Mouse (Mus musculus): ENCODE measurements around the gene Gm10912.
A peak's percentile ranks its signal among the peaks of the same experiment; 100 is the strongest.
"Not testable (repeated sequence)": the region's sequence is repeated elsewhere in the genome, so short reads cannot be mapped to it uniquely, and the experiment has no call there.

Gene Gm10912

DNA sequence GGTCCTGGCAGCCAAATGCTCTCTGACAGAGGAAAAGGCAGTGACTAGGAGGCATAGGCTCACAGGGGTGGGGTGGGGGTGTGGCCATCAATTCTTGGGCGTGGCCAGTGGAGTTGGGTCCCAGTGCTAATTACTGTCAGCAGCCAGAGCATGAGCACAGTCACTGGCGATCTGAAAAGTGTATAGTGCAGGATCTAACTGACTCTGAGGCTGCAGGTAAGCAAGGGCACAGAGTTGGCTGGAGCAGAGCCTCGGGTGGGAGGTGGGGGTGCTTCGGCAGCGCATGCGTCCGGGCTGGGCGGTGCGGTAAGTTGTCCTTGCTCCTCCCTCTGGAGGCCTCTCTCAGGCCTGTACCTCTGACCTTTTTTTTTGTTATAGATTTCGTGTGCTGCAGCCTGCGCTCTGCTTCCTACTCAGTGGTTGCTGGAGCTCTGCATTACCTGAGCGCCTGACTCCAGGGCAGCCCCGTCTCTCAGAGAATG lies 4.1 kb downstream of the Gm10912 start, which contains the start of gene Cd59b:
TSS of gene Cd59b (plus strand) at position 146 of the 482 bp plus-strand sequence.
- no peak for DNase-seq

DNA sequence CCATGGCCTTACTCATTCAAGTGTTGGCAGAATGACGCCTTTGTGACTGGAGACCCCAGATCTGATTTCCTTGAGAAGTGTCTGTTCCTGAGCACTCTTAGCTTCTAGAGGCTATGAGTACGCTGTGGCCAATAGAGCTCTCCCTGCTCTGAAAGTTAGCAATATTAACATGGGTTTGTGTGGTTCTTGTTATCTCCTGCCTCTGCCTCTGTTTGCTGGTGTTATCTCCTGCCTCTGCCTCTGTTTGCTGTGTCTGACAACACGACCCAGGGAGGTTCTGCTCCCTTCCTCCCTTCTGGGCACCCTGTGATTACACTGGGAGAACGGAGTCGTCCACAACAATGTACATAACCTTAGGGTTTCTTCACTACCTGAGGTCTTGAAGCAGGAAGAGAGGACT lies 12.7 kb downstream of the Gm10912 start:
- not testable (repeated sequence) for DNase-seq

- not testable (repeated sequence) for DNase-seq
Measured at GRCm38 (mm10) chr2:104081436-104082050, 15.9 kb downstream of the Gm10912 start.

DNA sequence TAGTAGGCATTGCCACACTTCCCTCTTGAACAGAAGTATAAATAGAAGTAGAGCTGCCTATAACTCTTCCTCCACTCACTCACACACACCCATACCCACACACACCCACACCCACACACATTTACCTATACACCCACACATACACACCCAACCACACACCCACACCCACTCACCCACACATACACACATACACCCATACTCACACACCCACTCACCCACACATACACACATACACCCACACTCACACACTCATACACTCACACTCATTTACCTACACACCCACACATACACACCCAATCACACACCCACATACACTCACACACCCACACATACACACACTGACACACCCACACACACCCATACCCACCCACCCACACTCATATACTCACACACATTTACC lies 16.8 kb downstream of the Gm10912 start:
- DNase-seq, result no peak

GRCm38 (mm10) chr2:104084027-104084426 lies 18.4 kb downstream of the Gm10912 start:
- DNase-seq, result not testable (repeated sequence)

DNA sequence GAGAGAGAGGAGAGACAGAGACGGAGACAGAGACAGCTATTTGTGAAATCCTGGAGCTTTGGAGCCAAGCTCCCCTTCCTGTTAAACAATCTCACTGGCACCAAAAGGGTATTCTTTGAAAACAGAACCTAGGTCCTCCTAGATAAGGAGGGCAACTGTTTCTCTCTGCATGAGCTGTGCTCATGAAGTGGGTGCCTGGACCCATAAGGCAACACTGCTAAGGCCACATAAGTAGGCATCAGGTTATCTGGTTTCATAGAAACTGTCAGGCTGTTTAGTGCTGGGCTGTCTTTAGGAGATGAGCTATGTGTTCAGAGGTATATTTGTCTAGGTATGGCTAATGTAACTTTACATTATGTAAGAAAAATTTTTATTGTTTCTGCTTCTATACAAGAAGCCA lies 21.9 kb downstream of the Gm10912 start:
- DNase-seq, result not testable (repeated sequence)

DNA sequence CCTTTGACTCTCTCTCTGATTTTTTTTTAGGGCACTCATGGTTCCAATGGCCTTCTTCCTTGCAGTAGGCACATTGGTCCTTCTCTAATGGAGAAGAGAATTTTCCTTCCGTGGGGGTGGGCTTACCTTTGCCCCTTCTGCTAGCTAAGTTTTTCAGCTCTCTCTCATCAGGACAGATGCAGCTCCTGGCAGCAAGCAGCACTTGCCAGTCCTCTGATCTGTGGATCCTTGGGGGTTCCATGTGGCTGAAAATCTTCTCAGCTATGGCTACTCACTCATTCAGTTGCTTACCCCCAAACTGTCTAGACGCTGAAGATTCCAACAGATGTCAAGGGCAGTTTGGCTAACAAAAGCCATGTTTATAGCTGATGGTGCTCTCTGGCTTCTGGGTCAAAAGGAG lies 27.7 kb downstream of the Gm10912 start:
- no peak for DNase-seq

- DNase-seq, result peak; percentile 54
Measured at GRCm38 (mm10) chr2:104095741-104096213, 30.2 kb downstream of the Gm10912 start, which contains the start of gene Cd59a. Cd59a (plus strand) TSS chr2:104095801.

- no peak for DNase-seq
Measured at GRCm38 (mm10) chr2:104096256-104096655, 30.6 kb downstream of the Gm10912 start.

- not testable (repeated sequence) for DNase-seq
Measured at GRCm38 (mm10) chr2:104096796-104097195, 31.2 kb downstream of the Gm10912 start.

GRCm38 (mm10) chr2:104097396-104097795 lies 31.8 kb downstream of the Gm10912 start:
- DNase-seq, result not testable (repeated sequence)

- no peak for DNase-seq
Measured at GRCm38 (mm10) chr2:104098529-104099230, 33.1 kb downstream of the Gm10912 start.

GRCm38 (mm10) chr2:104099231-104099585 lies 33.6 kb downstream of the Gm10912 start:
- no peak for DNase-seq

DNA sequence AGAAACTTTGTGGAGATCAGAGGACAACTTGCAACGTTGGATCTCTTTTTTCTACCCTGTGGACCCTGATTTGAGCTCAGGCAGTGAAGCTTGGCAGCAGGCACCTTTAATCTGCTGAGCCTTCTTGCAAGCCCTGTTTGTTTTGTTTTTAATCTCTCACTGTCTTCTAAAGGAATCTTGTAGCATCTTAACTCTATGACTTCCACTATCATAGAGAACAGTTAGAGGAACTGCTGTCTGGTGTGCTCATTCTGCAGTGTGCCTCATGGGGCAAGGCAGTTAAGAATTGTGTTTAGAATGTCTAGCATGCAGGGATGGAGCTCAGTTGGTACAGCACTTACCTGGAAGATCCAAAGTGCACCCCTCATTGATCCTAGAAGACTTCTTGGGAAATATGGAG lies 34.3 kb downstream of the Gm10912 start:
- no peak for DNase-seq

- DNase-seq, result no peak
Measured at GRCm38 (mm10) chr2:104104800-104105199, 39.2 kb downstream of the Gm10912 start.

GRCm38 (mm10) chr2:104109021-104109420 lies 43.4 kb downstream of the Gm10912 start:
- not testable (repeated sequence) for DNase-seq

- no peak for DNase-seq
Measured at GRCm38 (mm10) chr2:104109528-104109927, 43.9 kb downstream of the Gm10912 start.

DNA sequence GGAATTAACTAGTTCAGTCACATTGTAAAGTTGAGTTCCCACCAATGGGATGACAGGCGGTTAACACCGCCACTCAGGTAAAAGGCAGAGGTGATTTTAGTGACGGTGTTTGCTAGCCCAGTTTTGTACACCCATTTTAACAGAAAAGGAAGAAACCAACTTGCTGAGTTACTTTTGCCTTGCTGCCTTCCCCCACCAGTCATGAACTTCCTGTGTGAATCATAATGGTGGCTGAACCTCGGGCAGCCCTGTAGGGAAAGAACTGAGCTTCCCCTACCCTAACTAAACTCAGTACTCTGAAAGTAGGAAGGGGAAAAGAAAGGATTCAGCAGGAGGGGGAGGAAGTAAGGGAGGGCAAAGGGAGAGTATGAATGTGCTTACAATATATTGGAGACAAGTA lies 44.4 kb downstream of the Gm10912 start:
- no peak for DNase-seq

DNA sequence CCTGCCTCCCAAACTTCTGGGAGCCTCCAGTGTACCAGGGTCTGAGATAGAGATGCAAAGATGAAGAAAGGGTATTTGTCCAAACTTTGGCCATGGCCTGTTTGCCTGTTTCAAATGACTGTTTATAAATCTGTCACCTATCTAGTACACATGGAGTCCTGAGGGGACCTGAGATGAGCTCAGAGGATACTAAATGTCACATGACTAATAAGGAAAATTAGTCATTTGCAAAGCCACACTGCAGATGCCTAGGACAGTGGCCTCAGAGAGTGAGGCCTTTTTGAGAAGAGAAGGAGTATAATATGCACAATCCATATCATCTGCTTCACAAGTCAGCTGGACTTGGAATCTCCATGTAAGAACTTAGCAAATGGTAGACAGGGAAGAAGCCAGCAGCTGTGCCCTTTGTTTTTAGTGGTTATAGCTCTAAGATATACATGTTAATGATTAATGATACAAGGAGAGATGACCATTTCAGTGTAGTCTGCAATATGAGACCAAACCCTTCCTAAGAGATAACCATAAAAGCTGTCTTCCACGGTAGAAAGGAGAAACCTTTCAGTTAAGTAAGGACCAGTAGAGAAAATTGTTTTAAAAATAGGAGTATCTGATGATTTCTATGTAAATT lies 45.7 kb downstream of the Gm10912 start:
- DNase-seq, result not testable (repeated sequence)

DNA sequence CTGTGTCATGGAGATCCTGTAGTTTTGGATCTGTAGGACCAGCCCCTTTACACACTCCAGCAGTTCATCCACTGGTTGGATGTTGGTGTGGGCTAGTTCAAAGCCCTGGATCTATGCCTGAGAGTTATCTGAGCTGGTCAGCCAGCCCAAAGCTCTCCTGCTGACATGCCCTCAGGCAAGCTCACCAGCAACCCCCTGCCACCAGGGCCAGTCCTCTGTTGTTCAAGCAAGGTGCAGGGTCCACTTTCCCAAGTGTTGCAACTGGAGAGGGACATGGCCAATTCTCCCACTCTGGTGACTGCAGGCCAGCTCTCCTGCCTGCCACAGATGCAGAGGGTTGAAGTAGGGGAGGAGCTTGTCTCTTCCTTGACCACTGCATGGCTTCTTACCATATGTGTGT lies 47.9 kb downstream of the Gm10912 start:
- DNase-seq, result not testable (repeated sequence)

DNA sequence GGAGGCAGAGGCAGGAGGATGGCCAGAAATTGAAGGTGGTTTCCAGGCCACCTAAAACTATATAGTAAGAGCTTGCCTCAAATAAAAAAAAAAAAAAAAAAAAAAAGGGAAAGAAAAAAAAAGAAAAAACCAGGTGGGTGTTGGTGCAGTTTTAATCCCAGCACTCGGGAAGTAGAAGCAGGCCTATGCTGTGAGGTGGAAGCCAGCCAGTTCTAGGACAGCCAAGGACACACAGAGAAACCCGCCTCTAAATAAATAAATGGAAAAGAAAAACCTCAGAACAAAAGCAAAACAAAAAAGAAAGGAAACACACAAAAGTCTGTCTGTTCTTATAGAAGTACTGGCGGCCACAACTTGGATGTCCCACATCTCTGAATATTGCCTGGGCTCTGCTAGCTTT lies 49.3 kb downstream of the Gm10912 start:
- no peak for DNase-seq
